Mouse (Mus musculus) adrenal gland, postnatal 25 days (tissue): ENCODE results near the gene Snx6. TPM values are rescaled to one million over a fixed set of nuclear protein-coding genes. Genes with fewer than 3 reads are reported as not detected.
"Not testable (repeated sequence)": the region's sequence is repeated elsewhere in the genome, so short reads cannot be mapped to it uniquely, and the experiment has no call there.

Experiments used
- DNase-seq: peaks from one replicate; pipeline ENCODE4 v3.0.0; 2021; ENCODE audit warnings: mixed read lengths
- total RNA-seq: library from RNA; stranded (reverse); gene quantifications from 2 replicates; pipeline ENCODE4 v1.2.3, GENCODE M21; 2021

Gene Snx6
- total RNA-seq, 1 experiment from 2014 or later, result 71.6 TPM

GRCm38 (mm10) chr12:54803531-54803930 lies 8.0 kb upstream of the Snx6 start:
- no peak for DNase-seq

DNA sequence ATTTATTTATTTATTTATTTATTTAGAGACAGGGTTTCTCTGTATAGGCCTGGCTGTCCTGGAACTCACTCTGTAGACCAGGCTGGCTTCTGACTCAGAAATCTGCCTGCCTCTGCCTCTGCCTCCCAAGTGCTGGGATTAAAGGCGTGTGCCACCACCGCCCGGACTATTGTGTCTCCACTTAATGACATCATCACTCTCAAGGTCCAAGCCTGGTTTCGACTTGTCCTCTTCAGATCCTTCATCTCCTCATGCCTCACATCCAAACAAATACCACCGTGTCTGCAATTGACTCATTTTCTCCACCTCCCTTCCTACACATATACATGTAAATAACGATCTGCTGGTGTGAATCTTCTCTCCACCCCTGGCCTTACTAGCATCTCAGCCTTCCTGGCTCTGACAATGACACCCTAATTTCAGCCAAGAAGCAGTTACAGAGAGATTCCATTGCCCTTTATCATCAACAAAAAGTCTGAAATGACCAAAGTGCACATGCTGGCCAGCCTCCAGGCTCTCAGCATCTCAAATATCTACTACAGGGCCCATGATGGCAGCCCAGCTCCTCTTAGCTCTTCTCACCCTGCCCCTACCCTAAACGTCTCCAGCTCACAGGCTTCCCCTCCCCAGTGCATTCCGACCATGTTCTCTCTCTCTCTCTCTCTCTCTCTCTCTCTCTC lies 1.2 kb upstream of the Snx6 start:
- DNase-seq, result no peak

- no peak for DNase-seq
Measured at GRCm38 (mm10) chr12:54794392-54794791, 1.1 kb downstream of the Snx6 start.

GRCm38 (mm10) chr12:54791465-54791864 lies 4.0 kb downstream of the Snx6 start:
- no peak for DNase-seq

DNA sequence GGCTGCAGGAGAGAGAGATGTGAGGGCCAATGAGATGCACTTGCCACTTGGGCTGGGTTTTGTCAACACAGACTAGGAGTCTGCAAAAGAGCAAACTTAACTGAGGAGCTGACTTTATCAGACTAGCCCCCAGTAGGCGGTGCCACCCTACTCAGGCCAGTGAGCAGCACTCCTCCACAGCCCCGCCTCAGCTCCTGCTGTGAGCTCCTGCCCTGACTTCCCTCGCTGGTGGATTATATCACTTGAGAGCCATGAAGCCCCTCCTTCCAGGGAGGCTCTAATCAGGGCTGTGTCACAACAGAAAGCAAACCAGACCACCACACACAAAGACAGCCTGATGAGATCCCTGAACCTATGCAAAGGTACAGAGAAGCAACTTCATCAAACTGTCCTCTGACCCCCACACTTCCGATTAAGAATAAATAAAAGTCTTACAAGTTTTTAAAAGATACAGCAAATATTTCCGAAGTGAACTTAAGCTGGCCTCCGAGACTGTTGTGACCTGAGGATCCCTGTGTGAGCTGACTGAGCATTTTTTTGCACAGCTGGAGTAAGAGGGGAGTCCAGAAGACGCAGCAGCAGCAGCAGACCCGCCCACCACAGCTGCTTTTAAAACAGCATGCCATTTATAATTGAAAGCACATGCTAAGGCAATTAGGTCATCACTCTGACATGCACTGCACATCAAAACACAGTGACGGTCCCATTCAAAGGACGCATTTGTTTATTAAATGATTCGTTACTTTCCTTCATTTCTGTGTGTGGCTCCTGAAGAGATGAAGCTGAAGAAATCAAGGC lies 6.0 kb downstream of the Snx6 start:
- DNase-seq, result no peak

- DNase-seq, result no peak
Measured at GRCm38 (mm10) chr12:54763624-54764023, 31.9 kb downstream of the Snx6 start.

DNA sequence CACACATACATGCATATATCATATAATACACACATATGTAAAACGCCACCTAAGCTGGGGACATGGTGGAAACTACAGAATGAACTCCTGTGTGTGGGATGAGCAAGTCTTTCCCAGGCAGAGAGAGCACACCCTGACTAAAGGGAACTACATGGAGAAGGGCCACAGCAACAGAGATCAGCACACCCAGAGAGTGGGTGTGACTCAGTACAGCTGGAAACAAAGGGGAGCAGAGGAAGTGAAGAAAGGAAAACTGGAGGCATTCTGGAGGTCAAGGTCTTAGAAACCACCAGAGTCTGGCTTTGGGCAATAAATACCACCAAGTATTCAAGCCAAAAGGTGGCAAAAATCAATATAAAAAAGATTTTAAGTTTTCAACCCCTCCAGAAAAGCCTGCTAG lies 34.8 kb downstream of the Snx6 start:
- DNase-seq, result no peak

- no peak for DNase-seq
Measured at GRCm38 (mm10) chr12:54758846-54759245, 36.7 kb downstream of the Snx6 start.

DNA sequence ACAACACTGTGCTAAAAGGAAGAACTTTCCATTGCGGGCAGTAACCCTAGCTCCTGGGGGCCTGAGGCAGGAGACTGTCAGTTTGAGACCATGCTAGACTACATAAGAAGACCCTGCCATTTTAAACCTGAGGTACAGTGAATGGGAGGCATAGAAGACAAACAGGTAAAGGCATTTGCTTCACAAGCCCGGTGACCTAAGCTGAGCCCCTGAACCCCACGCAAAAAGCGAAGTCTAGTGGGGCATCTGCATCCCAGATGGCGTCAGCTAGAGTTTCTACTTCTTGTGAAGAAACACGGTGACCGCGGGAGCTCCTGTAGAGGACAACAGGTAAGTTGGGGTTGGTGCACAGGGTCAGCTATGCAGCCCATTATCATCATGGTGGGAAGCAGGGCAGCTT lies 46.9 kb downstream of the Snx6 start:
- DNase-seq, result no peak

DNA sequence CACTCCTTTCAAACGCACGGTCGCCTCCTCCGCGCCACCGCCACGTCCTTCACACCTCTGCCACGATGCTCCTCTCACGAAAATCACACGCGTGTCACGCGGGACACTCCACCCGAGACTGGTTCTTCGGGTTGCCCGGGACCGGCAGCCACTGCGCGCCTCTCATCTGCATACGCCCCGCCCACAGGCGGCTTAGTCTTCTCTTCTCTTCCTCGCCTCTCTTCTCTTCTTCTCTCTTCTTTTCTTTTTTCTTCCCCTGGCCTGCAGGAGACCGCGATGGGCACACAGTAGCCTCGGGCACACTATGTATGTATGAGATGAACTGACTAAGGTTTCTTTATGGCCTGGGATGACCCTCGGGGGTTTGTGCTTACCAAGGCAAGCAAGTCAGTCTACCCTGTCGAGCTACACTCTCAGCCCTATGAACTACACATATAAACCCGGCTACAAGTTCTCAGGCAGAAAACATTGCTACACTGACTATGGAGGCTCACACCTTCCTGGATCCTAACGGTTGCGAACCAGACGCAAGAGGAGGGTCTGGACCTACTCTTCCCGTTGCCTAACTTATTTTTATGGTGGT lies 56.8 kb downstream of the Snx6 start:
- not testable (repeated sequence) for DNase-seq

- not testable (repeated sequence) for DNase-seq
Measured at GRCm38 (mm10) chr12:54737891-54738660, 57.4 kb downstream of the Snx6 start.

DNA sequence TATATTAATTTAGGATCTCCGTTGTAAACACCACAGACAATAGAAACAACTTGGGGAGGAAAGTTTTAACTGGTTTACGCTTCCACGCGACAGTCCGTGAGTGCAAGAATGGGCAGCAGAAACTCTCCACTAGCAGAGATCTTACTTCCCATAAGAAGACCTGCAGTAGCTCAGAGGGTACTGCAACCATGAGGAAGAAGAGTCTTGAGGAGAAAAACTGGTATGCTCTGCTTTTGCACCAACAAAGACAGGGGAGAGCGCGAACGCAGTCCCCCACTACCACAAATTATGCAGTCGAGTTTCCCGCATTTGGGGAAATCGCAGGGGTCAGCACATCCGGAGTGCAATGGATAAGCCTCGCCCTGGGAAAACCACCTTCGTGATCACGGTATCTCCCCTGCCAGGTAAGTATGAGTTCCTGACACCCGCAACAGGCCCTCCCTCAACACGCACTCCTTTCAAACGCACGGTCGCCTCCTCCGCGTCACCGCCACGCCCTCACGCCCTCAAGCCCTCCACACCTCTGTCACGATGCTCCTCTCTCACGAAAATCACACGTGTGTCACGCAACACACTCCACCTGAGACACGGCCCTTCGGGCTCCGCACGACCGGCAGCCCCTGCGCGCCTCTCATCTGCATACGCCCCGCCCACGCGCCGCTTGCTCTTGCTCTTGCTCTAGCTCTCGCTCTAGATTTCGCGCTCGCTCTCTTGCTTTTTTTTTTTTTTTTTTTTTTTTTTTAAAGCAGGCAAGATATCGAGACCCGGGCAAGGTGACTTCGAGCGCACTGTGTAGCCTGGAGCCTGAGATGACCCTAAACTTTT lies 61.0 kb downstream of the Snx6 start:
- DNase-seq, result peak; percentile 17

DNA sequence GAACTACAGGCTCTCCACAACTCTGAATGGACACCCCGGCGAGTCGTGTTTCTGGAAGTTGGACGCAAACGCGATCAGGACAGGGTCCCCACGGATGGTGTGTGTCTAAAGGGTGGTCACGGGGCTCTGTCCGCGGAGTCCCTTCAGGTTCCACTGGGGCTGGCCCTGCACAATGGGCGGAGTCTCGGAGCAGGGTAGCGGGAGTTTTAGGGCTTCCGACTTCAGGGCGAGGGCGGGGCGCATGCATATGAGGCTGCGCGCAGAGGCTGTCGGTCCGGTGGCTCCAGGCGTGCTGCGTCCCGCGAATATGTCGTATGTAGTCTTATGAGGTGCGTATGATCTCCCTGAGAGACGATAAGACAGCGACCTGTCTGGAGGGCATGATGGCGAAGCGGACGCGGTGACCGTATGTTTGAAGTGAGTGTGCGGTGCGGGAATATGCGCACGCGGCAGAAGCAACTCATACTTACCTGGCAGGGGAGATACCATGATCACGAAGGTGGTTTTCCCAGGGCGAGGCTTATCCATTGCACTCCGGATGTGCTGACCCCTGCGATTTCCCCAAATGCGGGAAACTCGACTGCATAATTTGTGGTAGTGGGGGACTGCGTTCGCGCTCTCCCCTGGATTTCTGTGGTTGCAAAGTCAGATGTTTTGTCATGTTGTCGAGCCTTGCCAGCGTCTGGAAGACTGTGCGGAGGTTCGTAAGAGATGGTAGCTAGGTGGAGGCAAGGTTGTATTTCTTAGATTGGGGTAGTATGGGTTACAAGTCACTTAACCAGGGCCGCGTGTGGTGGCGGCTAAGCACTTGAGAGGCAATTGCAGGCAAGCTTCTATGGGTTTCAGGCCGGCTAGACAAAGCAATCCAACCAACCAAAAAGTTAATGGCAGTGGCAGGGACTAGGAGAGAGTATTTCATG lies 66.1 kb downstream of the Snx6 start:
- not testable (repeated sequence) for DNase-seq

DNA sequence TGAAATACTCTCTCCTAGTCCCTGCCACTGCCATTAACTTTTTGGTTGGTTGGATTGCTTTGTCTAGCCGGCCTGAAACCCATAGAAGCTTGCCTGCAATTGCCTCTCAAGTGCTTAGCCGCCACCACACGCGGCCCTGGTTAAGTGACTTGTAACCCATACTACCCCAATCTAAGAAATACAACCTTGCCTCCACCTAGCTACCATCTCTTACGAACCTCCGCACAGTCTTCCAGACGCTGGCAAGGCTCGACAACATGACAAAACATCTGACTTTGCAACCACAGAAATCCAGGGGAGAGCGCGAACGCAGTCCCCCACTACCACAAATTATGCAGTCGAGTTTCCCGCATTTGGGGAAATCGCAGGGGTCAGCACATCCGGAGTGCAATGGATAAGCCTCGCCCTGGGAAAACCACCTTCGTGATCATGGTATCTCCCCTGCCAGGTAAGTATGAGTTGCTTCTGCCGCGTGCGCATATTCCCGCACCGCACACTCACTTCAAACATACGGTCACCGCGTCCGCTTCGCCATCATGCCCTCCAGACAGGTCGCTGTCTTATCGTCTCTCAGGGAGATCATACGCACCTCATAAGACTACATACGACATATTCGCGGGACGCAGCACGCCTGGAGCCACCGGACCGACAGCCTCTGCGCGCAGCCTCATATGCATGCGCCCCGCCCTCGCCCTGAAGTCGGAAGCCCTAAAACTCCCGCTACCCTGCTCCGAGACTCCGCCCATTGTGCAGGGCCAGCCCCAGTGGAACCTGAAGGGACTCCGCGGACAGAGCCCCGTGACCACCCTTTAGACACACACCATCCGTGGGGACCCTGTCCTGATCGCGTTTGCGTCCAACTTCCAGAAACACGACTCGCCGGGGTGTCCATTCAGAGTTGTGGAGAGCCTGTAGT lies 76.4 kb downstream of the Snx6 start:
- not testable (repeated sequence) for DNase-seq

DNA sequence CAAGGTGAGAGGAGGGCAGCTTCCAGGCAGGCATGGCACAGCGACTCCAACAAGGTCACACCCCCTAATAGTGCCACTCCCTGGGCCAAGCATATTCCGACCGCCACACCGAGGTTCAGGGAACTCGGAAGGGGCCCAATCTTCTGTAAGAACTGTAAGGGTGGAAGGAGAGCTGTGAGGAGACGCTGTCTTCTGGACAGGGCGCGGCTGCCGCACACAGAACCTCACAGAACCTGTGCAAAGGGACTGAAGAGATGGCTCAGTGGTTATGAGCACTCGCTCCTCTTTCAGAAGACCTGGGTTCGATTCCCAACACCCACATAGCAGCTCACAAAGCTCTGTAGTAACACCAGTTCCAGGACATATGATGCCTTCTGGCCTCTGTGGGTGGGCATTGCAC lies 78.0 kb downstream of the Snx6 start:
- not testable (repeated sequence) for DNase-seq

DNA sequence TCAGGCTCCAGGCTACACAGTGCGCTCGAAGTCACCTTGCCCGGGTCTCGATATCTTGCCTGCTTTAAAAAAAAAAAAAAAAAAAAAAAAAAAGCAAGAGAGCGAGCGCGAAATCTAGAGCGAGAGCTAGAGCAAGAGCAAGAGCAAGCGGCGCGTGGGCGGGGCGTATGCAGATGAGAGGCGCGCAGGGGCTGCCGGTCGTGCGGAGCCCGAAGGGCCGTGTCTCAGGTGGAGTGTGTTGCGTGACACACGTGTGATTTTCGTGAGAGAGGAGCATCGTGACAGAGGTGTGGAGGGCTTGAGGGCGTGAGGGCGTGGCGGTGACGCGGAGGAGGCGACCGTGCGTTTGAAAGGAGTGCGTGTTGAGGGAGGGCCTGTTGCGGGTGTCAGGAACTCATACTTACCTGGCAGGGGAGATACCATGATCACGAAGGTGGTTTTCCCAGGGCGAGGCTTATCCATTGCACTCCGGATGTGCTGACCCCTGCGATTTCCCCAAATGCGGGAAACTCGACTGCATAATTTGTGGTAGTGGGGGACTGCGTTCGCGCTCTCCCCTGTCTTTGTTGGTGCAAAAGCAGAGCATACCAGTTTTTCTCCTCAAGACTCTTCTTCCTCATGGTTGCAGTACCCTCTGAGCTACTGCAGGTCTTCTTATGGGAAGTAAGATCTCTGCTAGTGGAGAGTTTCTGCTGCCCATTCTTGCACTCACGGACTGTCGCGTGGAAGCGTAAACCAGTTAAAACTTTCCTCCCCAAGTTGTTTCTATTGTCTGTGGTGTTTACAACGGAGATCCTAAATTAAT lies 81.5 kb downstream of the Snx6 start:
- DNase-seq, result not testable (repeated sequence)

- DNase-seq, result not testable (repeated sequence)
Measured at GRCm38 (mm10) chr12:54710494-54710879, 85.0 kb downstream of the Snx6 start.

DNA sequence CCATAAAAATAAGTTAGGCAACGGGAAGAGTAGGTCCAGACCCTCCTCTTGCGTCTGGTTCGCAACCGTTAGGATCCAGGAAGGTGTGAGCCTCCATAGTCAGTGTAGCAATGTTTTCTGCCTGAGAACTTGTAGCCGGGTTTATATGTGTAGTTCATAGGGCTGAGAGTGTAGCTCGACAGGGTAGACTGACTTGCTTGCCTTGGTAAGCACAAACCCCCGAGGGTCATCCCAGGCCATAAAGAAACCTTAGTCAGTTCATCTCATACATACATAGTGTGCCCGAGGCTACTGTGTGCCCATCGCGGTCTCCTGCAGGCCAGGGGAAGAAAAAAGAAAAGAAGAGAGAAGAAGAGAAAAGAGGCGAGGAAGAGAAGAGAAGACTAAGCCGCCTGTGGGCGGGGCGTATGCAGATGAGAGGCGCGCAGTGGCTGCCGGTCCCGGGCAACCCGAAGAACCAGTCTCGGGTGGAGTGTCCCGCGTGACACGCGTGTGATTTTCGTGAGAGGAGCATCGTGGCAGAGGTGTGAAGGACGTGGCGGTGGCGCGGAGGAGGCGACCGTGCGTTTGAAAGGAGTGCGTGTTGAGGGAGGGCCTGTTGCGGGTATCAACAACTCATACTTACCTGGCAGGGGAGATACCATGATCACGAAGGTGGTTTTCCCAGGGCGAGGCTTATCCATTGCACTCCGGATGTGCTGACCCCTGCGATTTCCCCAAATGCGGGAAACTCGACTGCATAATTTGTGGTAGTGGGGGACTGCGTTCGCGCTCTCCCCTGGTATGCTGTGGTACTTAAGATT lies 85.6 kb downstream of the Snx6 start:
- DNase-seq, result not testable (repeated sequence)
